ENCODE assay signal across 8 mouse cellular contexts in the genomic region with DNA sequence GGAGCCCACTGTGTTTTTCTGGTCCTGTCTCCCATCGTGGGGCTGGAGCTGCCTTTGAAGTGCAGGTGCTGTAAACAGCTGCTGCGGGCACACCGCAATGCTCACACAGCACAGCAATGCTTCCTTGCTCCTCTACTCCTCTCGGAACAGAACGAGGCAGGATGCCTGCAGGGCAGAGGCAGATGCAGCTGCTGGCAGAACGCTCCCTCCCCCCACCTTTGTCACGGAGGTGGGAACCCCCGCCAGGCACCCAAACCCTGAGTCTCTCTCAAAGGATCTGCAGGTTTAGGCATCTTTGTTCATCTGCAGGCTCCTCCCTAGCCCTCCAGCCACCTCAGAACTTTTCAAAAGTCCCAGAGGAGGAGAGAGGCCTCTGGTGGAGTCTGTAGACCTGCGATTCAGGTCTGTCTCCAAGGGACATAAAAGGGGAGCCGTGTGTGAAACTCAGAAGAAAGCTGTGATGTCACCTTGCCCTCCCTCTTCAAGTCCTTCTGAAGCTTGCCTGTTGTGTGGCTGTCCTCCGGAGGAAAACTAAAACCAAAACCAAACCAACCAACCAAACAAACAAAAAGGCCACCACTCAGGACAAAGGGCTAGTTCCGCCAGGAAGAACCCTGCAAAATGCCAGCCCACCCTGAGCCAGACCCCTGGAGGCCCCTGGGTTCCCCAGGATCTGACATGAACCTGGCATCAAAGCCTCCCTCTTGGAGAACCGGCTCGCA. TPM values are rescaled to one million over a fixed set of nuclear protein-coding genes. Genes with fewer than 3 reads are reported as not detected.
DNase-seq lines count a peak whose midpoint lies in the region; ATAC-seq lines count a peak whose summit lies in the region.

A gene (plus strand): TSS at position 292 of the 722 bp plus-strand sequence.

- H3K27me3 ChIP-seq in kidney, embryonic 16.5 days (ENCODE audit: insufficient read depth, low read length), result no peaks in the 10 kb centered on the region
- H3K27me3 ChIP-seq in intestine, embryonic 15.5 days (replicated peaks), result no peaks in the 10 kb centered on the region

- H3K4me3 ChIP-seq in kidney, embryonic 16.5 days (ENCODE audit: low read length), result no peak within 1 kb of the TSS
- no peak within 1 kb of the TSS for H3K4me3 ChIP-seq in intestine, embryonic 15.5 days (replicated peaks)

- WGBS in kidney, embryonic 16.5 days, result 18% methylated on average over 14 of the region's 14 CpGs
- WGBS in intestine, embryonic 15.5 days, result 30% methylated on average over 14 of the region's 14 CpGs

- no peak for DNase-seq in kidney, adult 8-10 months
- DNase-seq in neural tube, embryonic 10.5 days (ENCODE audit: extremely low spot score, low spot score), result peak; percentile 44
- no peak for DNase-seq in adrenal gland, adult 2 months
- DNase-seq in cerebellum, adult 11-12 months, result no peak
- no peak for DNase-seq in right cerebral cortex, postnatal 4 days

- no peaks in the 10 kb centered on the region for H3K36me3 ChIP-seq in kidney, embryonic 16.5 days (ENCODE audit: insufficient read depth, low read length)
- H3K36me3 ChIP-seq in intestine, embryonic 15.5 days, result no peaks in the 10 kb centered on the region

- H3K4me2 ChIP-seq in kidney, embryonic 16.5 days (replicated peaks; ENCODE audit: low read depth, low read length), result peak within 1 kb of the TSS; percentile 28
- H3K4me2 ChIP-seq in intestine, embryonic 15.5 days (replicated peaks), result peak within 1 kb of the TSS; percentile 24

- H3K9ac ChIP-seq in kidney, embryonic 16.5 days (replicated peaks; ENCODE audit: low read length), result peak within 1 kb of the TSS; percentile 44
- no peak within 1 kb of the TSS for H3K9ac ChIP-seq in intestine, embryonic 15.5 days

- peak within 1 kb of the TSS; percentile 34; the same call in 1 of the 2 replicates for H3K27ac ChIP-seq in kidney, embryonic 16.5 days (ENCODE audit: low read length)
- no peak within 1 kb of the TSS for H3K27ac ChIP-seq in intestine, embryonic 15.5 days

- peaks cover 6% of the 10 kb centered on the region; the same call in 1 of the 2 replicates for H3K9me3 ChIP-seq in kidney, embryonic 16.5 days (ENCODE audit: low read length)
- no peaks in the 10 kb centered on the region for H3K9me3 ChIP-seq in intestine, embryonic 15.5 days

- H3K4me1 ChIP-seq in kidney, embryonic 16.5 days (ENCODE audit: insufficient read depth, low read length), result peaks cover 18% of the 10 kb centered on the region
- peaks cover 14% of the 10 kb centered on the region; the same call in 1 of the 2 replicates for H3K4me1 ChIP-seq in intestine, embryonic 15.5 days (replicated peaks)

- ATAC-seq in kidney, embryonic 16.5 days (ENCODE audit: low FRiP score, low TSS enrichment), result no peak
- peak; percentile 62 for ATAC-seq in common myeloid progenitor, adult 5-6 weeks (replicated peaks; ENCODE audit: low read depth, poor library complexity, severe bottlenecking)
- 0 out of 2 replicates have a peak, but pooled peaks have one; percentile 29 for ATAC-seq in intestine, embryonic 15.5 days

RNA-seq across cellular contexts. Expression of the gene that starts here (rescaled TPM):
- 0.05 and 0.23 TPM in 2 replicates for polyA plus RNA-seq in kidney, embryonic 16.5 days (2015; fragmentation: Nextera tagmentation; extraction: Ambion mirVana)
- 0.05 TPM in 1 of 2 replicates, not detected in the other for total RNA-seq in common myeloid progenitor, adult 5-6 weeks (2017)
- polyA plus RNA-seq in intestine, embryonic 15.5 days (2015; fragmentation: Nextera tagmentation; extraction: Ambion mirVana), result 0.35 TPM in 1 of 2 replicates, not detected in the other
- total RNA-seq in adrenal gland, adult 2 months (2021), result not detected
- polyA plus RNA-seq in adrenal gland, adult 2 months (2012; rRNA removed), result not detected in 2 replicates

Comparison
In these comparisons a context has a peak if more than half of its experiments do, and no peak if none do; other contexts are left out.
1. Peak in ATAC-seq in common myeloid progenitor, adult 5-6 weeks; RNA of the gene not detected or under 1 TPM.
2. Peak in ATAC-seq and H3K4me2 ChIP-seq in intestine, embryonic 15.5 days; RNA of the gene not detected or under 1 TPM.